Mouse (Mus musculus) gastrocnemius, postnatal 4 days (tissue): ENCODE results near the gene Slc35e3. TPM values are rescaled to one million over a fixed set of nuclear protein-coding genes. Genes with fewer than 3 reads are reported as not detected.

Experiments used
- DNase-seq, 2 experiments: peaks; one replicate each; pipeline ENCODE4 v3.0.0; 2021 to 2022; ENCODE audit warnings: low spot score in 2 of 2, mixed read lengths in 2 of 2
- total RNA-seq, 2 experiments: library from RNA; stranded (reverse); gene quantifications; 2 replicates each; pipeline ENCODE4 v1.2.3; 2021

Gene Slc35e3
- total RNA-seq, 2 experiments from 2014 or later = 10.3 to 13.2 TPM

GRCm38 (mm10) chr10:117687577-117687976 is 58.6 kb downstream of the Slc35e3 start:
- DNase-seq = no peak

- no peak for DNase-seq
Observed at GRCm38 (mm10) chr10:117687018-117687417, 59.1 kb downstream of the Slc35e3 start.

- no peak for DNase-seq
Observed at GRCm38 (mm10) chr10:117685849-117686591, 60.1 kb downstream of the Slc35e3 start.

- DNase-seq = no peak
Observed at GRCm38 (mm10) chr10:117685171-117685848, 60.9 kb downstream of the Slc35e3 start.

GRCm38 (mm10) chr10:117684298-117685170 is 61.6 kb downstream of the Slc35e3 start:
- DNase-seq = no peak

GRCm38 (mm10) chr10:117683734-117684037 is 62.5 kb downstream of the Slc35e3 start:
- DNase-seq = no peak

Other genes with a start within 250 kb of the Slc35e3 start
- gene Cpm, start 116.9 kb downstream of the Slc35e3 start, total RNA-seq = 10 to 100 TPM; 13.2 to 14.0 TPM
- 10 to 100 TPM; 39.6 to 48.6 TPM for gene Mdm2, start 35.6 kb downstream of the Slc35e3 start, total RNA-seq
- 10 to 100 TPM; 16.8 to 21.3 TPM for gene Nup107, start 46.3 kb upstream of the Slc35e3 start, total RNA-seq
- gene Rap1b, start 99.7 kb upstream of the Slc35e3 start, total RNA-seq = 10 to 100 TPM; 69.7 to 77.3 TPM